Mouse (Mus musculus): ENCODE data around the gene Dlgap4. TPM values are rescaled to one million over a fixed set of nuclear protein-coding genes. Genes with fewer than 3 reads are reported as not detected.

The Dlgap4 gene
- polyA plus RNA-seq, 1 experiment from 2014 or later = 57.8 TPM

- H3K9ac ChIP-seq (ENCODE audit: low read length) = no peak overlapping the region
- no peak overlapping the region for H3K4me2 ChIP-seq (ENCODE audit: low read depth, low read length)
- ATAC-seq (replicated peaks; ENCODE audit: extremely low read depth, insufficient read depth, low FRiP score) = no peak
- no peaks in the 10 kb centered on the region for H3K4me1 ChIP-seq (ENCODE audit: control insufficient read depth, insufficient read depth, low read length)
- WGBS = 39% methylated on average over 2 of the region's 2 CpGs
- no peak overlapping the region for H3K27ac ChIP-seq (ENCODE audit: low read length)
- no peaks in the 10 kb centered on the region for H3K36me3 ChIP-seq (ENCODE audit: control insufficient read depth, insufficient read depth)
- no peaks in the 10 kb centered on the region for H3K9me3 ChIP-seq (replicated peaks; ENCODE audit: control insufficient read depth, low read length)
- H3K27me3 ChIP-seq (ENCODE audit: control insufficient read depth, insufficient read depth, low read length) = peaks cover 30% of the 10 kb centered on the region
- H3K4me3 ChIP-seq (ENCODE audit: low read length) = no peak overlapping the region
Measured at GRCm38 (mm10) chr2:156690833-156691232, 77.3 kb downstream of the Dlgap4 start.

- Histone ChIP-seq H3K4me2 (ENCODE audit: low read depth, low read length) (no peak overlapping the region), H3K4me1 (ENCODE audit: control insufficient read depth, insufficient read depth, low read length) (no peaks in the 10 kb centered on the region), H3K27me3 (ENCODE audit: control insufficient read depth, insufficient read depth, low read length) (peaks cover 30% of the 10 kb centered on the region), H3K36me3 (ENCODE audit: control insufficient read depth, insufficient read depth) (no peaks in the 10 kb centered on the region), H3K4me3 (ENCODE audit: low read length) (no peak overlapping the region), H3K27ac (ENCODE audit: low read length) (no peak overlapping the region), H3K9ac (ENCODE audit: low read length) (no peak overlapping the region), H3K9me3 (replicated peaks; ENCODE audit: control insufficient read depth, low read length) (no peaks in the 10 kb centered on the region)
- no peak for ATAC-seq (replicated peaks; ENCODE audit: extremely low read depth, insufficient read depth, low FRiP score)
- 64% methylated on average over 9 of the region's 9 CpGs for WGBS
Measured at GRCm38 (mm10) chr2:156691746-156692145, 78.2 kb downstream of the Dlgap4 start.

- no peak overlapping the region for H3K27ac ChIP-seq (ENCODE audit: low read length)
- no peak overlapping the region for H3K4me2 ChIP-seq (ENCODE audit: low read depth, low read length)
- no peaks in the 10 kb centered on the region for H3K4me1 ChIP-seq (ENCODE audit: control insufficient read depth, insufficient read depth, low read length)
- no peaks in the 10 kb centered on the region for H3K36me3 ChIP-seq (ENCODE audit: control insufficient read depth, insufficient read depth)
- no peak for ATAC-seq (replicated peaks; ENCODE audit: extremely low read depth, insufficient read depth, low FRiP score)
- H3K9ac ChIP-seq (ENCODE audit: low read length) = no peak overlapping the region
- no peaks in the 10 kb centered on the region for H3K9me3 ChIP-seq (replicated peaks; ENCODE audit: control insufficient read depth, low read length)
- peaks cover 16% of the 10 kb centered on the region for H3K27me3 ChIP-seq (ENCODE audit: control insufficient read depth, insufficient read depth, low read length)
- no peak overlapping the region for H3K4me3 ChIP-seq (ENCODE audit: low read length)
- WGBS = 64% methylated on average over 11 of the region's 11 CpGs
Measured at GRCm38 (mm10) chr2:156693241-156693807, 79.8 kb downstream of the Dlgap4 start.

- H3K9me3 ChIP-seq (replicated peaks; ENCODE audit: control insufficient read depth, low read length) = no peaks in the 10 kb centered on the region
- H3K27me3 ChIP-seq (ENCODE audit: control insufficient read depth, insufficient read depth, low read length) = 0 out of 2 replicates have a peak, but pooled peaks cover 2% of the 10 kb centered on the region
- no peak overlapping the region for H3K4me3 ChIP-seq (ENCODE audit: low read length)
- H3K9ac ChIP-seq (ENCODE audit: low read length) = no peak overlapping the region
- H3K4me2 ChIP-seq (ENCODE audit: low read depth, low read length) = no peak overlapping the region
- no peak overlapping the region for H3K27ac ChIP-seq (ENCODE audit: low read length)
- ATAC-seq (replicated peaks; ENCODE audit: extremely low read depth, insufficient read depth, low FRiP score) = no peak
- no peaks in the 10 kb centered on the region for H3K36me3 ChIP-seq (ENCODE audit: control insufficient read depth, insufficient read depth)
- H3K4me1 ChIP-seq (ENCODE audit: control insufficient read depth, insufficient read depth, low read length) = no peaks in the 10 kb centered on the region
- WGBS = 56% methylated on average over 8 of the region's 8 CpGs
Measured at GRCm38 (mm10) chr2:156697261-156697660, 83.8 kb downstream of the Dlgap4 start.

GRCm38 (mm10) chr2:156698168-156698567 is 84.7 kb downstream of the Dlgap4 start:
- no peak overlapping the region for H3K4me3 ChIP-seq (ENCODE audit: low read length)
- no peak overlapping the region for H3K27ac ChIP-seq (ENCODE audit: low read length)
- 55% methylated on average over 9 of the region's 9 CpGs for WGBS
- ATAC-seq (replicated peaks; ENCODE audit: extremely low read depth, insufficient read depth, low FRiP score) = no peak
- H3K4me2 ChIP-seq (ENCODE audit: low read depth, low read length) = no peak overlapping the region
- no peak overlapping the region for H3K9ac ChIP-seq (ENCODE audit: low read length)
- H3K36me3 ChIP-seq (ENCODE audit: control insufficient read depth, insufficient read depth) = no peaks in the 10 kb centered on the region
- H3K4me1 ChIP-seq (ENCODE audit: control insufficient read depth, insufficient read depth, low read length) = no peaks in the 10 kb centered on the region
- H3K9me3 ChIP-seq (replicated peaks; ENCODE audit: control insufficient read depth, low read length) = no peaks in the 10 kb centered on the region
- 0 out of 2 replicates have a peak, but pooled peaks cover 2% of the 10 kb centered on the region for H3K27me3 ChIP-seq (ENCODE audit: control insufficient read depth, insufficient read depth, low read length)

GRCm38 (mm10) chr2:156705473-156705872 is 92.0 kb downstream of the Dlgap4 start:
- no peak overlapping the region for H3K4me3 ChIP-seq (ENCODE audit: low read length)
- H3K4me1 ChIP-seq (ENCODE audit: control insufficient read depth, insufficient read depth, low read length) = no peaks in the 10 kb centered on the region
- no peak overlapping the region for H3K27ac ChIP-seq (ENCODE audit: low read length)
- peaks cover 4% of the 10 kb centered on the region; the same call in 1 of the 2 replicates for H3K27me3 ChIP-seq (ENCODE audit: control insufficient read depth, insufficient read depth, low read length)
- H3K36me3 ChIP-seq (ENCODE audit: control insufficient read depth, insufficient read depth) = no peaks in the 10 kb centered on the region
- no peak for ATAC-seq (replicated peaks; ENCODE audit: extremely low read depth, insufficient read depth, low FRiP score)
- no peaks in the 10 kb centered on the region for H3K9me3 ChIP-seq (replicated peaks; ENCODE audit: control insufficient read depth, low read length)
- no peak overlapping the region for H3K4me2 ChIP-seq (ENCODE audit: low read depth, low read length)
- 20% methylated on average over 6 of the region's 6 CpGs for WGBS
- H3K9ac ChIP-seq (ENCODE audit: low read length) = no peak overlapping the region

GRCm38 (mm10) chr2:156716683-156717082 is 103.2 kb downstream of the Dlgap4 start:
- 60% methylated on average over 6 of the region's 6 CpGs for WGBS
- ATAC-seq (replicated peaks; ENCODE audit: extremely low read depth, insufficient read depth, low FRiP score) = no peak

GRCm38 (mm10) chr2:156717320-156718281 is 104.1 kb downstream of the Dlgap4 start:
- 10% methylated on average over 17 of the region's 17 CpGs for WGBS
- H3K4me2 ChIP-seq (ENCODE audit: low read depth, low read length) = peak overlapping the region; percentile 64
- H3K27me3 ChIP-seq (ENCODE audit: control insufficient read depth, insufficient read depth, low read length) = no peaks in the 10 kb centered on the region
- peaks cover 40% of the 10 kb centered on the region for H3K4me1 ChIP-seq (ENCODE audit: control insufficient read depth, insufficient read depth, low read length)
- H3K9ac ChIP-seq (ENCODE audit: low read length) = peak overlapping the region; percentile 68
- H3K4me3 ChIP-seq (ENCODE audit: low read length) = peak overlapping the region; percentile 43
- peak overlapping the region; percentile 97 for H3K27ac ChIP-seq (ENCODE audit: low read length)
- H3K36me3 ChIP-seq (ENCODE audit: control insufficient read depth, insufficient read depth) = 0 out of 2 replicates have a peak, but pooled peaks cover 5% of the 10 kb centered on the region
- peak; percentile 26 for ATAC-seq (replicated peaks; ENCODE audit: extremely low read depth, insufficient read depth, low FRiP score)
- H3K9me3 ChIP-seq (replicated peaks; ENCODE audit: control insufficient read depth, low read length) = no peaks in the 10 kb centered on the region

More at GRCm38 (mm10) chr2:156716683-156717082, 103.2 kb downstream of the Dlgap4 start:
- Histone ChIP-seq H3K36me3 (ENCODE audit: control insufficient read depth, insufficient read depth) (0 out of 2 replicates have a peak, but pooled peaks cover 5% of the 10 kb centered on the region), H3K4me2 (ENCODE audit: low read depth, low read length) (peak overlapping the region; percentile 64; the same call in 1 of the 2 replicates), H3K4me1 (ENCODE audit: control insufficient read depth, insufficient read depth, low read length) (peaks cover 35% of the 10 kb centered on the region), H3K27me3 (ENCODE audit: control insufficient read depth, insufficient read depth, low read length) (no peaks in the 10 kb centered on the region), H3K9me3 (replicated peaks; ENCODE audit: control insufficient read depth, low read length) (no peaks in the 10 kb centered on the region), H3K4me3 (ENCODE audit: low read length) (peak overlapping the region; percentile 43; the same call in 1 of the 2 replicates), H3K9ac (ENCODE audit: low read length) (no peak overlapping the region), H3K27ac (ENCODE audit: low read length) (no peak overlapping the region)

- no peak for ATAC-seq (replicated peaks; ENCODE audit: extremely low read depth, insufficient read depth, low FRiP score)
- Histone ChIP-seq H3K27me3 (ENCODE audit: control insufficient read depth, insufficient read depth, low read length) (no peaks in the 10 kb centered on the region), H3K36me3 (ENCODE audit: control insufficient read depth, insufficient read depth) (0 out of 2 replicates have a peak, but pooled peaks cover 5% of the 10 kb centered on the region), H3K4me3 (ENCODE audit: low read length) (no peak overlapping the region), H3K4me2 (ENCODE audit: low read depth, low read length) (no peak overlapping the region), H3K27ac (ENCODE audit: low read length) (peak overlapping the region; percentile 97), H3K9ac (ENCODE audit: low read length) (no peak overlapping the region), H3K9me3 (replicated peaks; ENCODE audit: control insufficient read depth, low read length) (no peaks in the 10 kb centered on the region), H3K4me1 (ENCODE audit: control insufficient read depth, insufficient read depth, low read length) (peaks cover 46% of the 10 kb centered on the region)
- WGBS = 32% methylated on average over 5 of the region's 5 CpGs
Measured at GRCm38 (mm10) chr2:156718793-156719192, 105.3 kb downstream of the Dlgap4 start.

Measured in heart, embryonic 16.5 days (tissue).